Mouse (Mus musculus) lung, postnatal 0 days (tissue): ENCODE data around the gene Itpr1. TPM values are rescaled to one million over a fixed set of nuclear protein-coding genes. Genes with fewer than 3 reads are reported as not detected.

Experiments
- ATAC-seq: fragments of 200-750 bp; cut with Nextera tagmentation; 2 replicates; pipeline ENCODE4 v1.8.0; 2017; ENCODE audit warnings: moderate library complexity
- DNase-seq: peaks from one replicate; pipeline ENCODE4 v3.0.0-alpha.2; 2016; ENCODE audit warnings: low spot score
- H3K27ac ChIP-seq: fragments of 300-500 bp; sonication (generic); 2 replicates; pipeline ENCODE4 v1.5.1; 2014; ENCODE audit warnings: antibody characterized with exemption, mild to moderate bottlenecking, low read length, mixed read lengths
- H3K27me3 ChIP-seq: fragments of 300-500 bp; sonication (generic); replicated peaks from 2 replicates; pipeline ENCODE4 v1.6.1; 2014; ENCODE audit warnings: low read length, mixed read lengths; ENCODE audit not compliant: insufficient read depth
- H3K36me3 ChIP-seq: fragments of 300-500 bp; sonication (generic); 2 replicates; pipeline ENCODE4 v1.6.1; 2014; ENCODE audit warnings: low read length, mixed read lengths; ENCODE audit not compliant: insufficient read depth
- H3K4me1 ChIP-seq: fragments of 300-500 bp; sonication (generic); 2 replicates; pipeline ENCODE4 v1.6.1; 2014; ENCODE audit warnings: antibody characterized with exemption, low read depth, low read length, mixed read lengths; ENCODE audit not compliant: insufficient read depth
- H3K4me2 ChIP-seq: fragments of 300-500 bp; sonication (generic); replicated peaks from 2 replicates; pipeline ENCODE4 v1.6.1; 2014; ENCODE audit warnings: low read depth, mild to moderate bottlenecking, low read length, moderate library complexity, mixed read lengths
- H3K4me3 ChIP-seq: fragments of 300-500 bp; sonication (generic); 2 replicates; pipeline ENCODE4 v1.5.1; 2014; ENCODE audit warnings: low read depth, low read length
- H3K9ac ChIP-seq: fragments of 300-500 bp; sonication (generic); replicated peaks from 2 replicates; pipeline ENCODE4 v1.6.1; 2014; ENCODE audit warnings: low read depth, mild to moderate bottlenecking
- H3K9me3 ChIP-seq: fragments of 300-500 bp; sonication (generic); 2 replicates; pipeline ENCODE4 v1.6.1; 2016; ENCODE audit warnings: low read length, mixed read lengths
- CTCF ChIP-seq: IDR thresholded peaks from 2 replicates; pipeline ENCODE4 v1.5.1; 2016; ENCODE audit warnings: antibody characterized with exemption, mild to moderate bottlenecking
- EP300 ChIP-seq: IDR thresholded peaks from 2 replicates; pipeline ENCODE4 v1.6.1; 2016; ENCODE audit warnings: antibody characterized with exemption, mild to moderate bottlenecking, control low read depth
- WGBS: fragments of 180-500 bp; shearing (Covaris S2); extraction: QIAGEN DNeasy Blood & Tissue Kit; methylation state at CpG from one replicate; pipeline ENCODE4 v1.1.7; 2014; 5-methylcytosine and 5-hydroxymethylcytosine counted together
- polyA plus RNA-seq: library from polyadenylated mRNA; unstranded; fragments of >200 nt; fragmentation: Nextera tagmentation; extraction: Ambion mirVana; gene quantifications from 2 replicates; pipeline ENCODE4 v1.2.1, GENCODE M21; 2015

The Itpr1 gene
- polyA plus RNA-seq, 1 experiment from 2014 or later = 9.2 TPM

DNA sequence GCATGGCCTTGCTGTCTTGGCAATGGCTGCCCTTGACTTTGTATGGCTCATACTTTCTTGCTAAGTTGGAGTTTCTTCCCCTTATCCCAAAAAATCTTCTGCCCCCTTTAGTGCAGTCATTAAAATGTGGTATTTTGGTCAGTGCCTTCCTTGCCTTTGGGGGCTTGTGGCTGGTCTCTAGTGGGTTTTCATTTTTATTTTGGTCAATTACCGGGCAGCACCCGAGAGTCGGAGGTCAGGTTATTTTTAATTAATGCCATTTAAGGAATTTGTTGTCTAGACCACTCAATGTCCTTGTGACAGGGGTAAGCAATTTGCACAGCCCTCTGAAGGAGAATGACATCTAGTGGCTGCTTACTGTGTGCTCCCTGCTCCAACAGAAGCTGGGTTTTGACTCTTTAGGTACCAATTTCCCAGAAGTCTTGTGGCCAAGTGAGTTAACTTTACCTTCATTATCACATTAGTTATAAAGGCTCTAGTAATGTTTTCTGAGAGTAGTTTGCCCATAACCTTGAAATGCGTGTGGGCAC lies 130.9 kb downstream of the Itpr1 start:
- no peak overlapping the region for H3K4me3 ChIP-seq
- H3K4me2 ChIP-seq = no peak overlapping the region
- no peaks in the 10 kb centered on the region for H3K4me1 ChIP-seq
- no peak overlapping the region for H3K27ac ChIP-seq
- DNase-seq (peak; percentile 51), ATAC-seq (no peak)
- TF ChIP-seq CTCF = peak; percentile 68
- no peak for TF ChIP-seq EP300
- WGBS = 67% methylated on average over 4 of the region's 4 CpGs
- H3K9me3 ChIP-seq = no peaks in the 10 kb centered on the region
- no peaks in the 10 kb centered on the region for H3K36me3 ChIP-seq
- H3K27me3 ChIP-seq = no peaks in the 10 kb centered on the region
- no peak overlapping the region for H3K9ac ChIP-seq

DNA sequence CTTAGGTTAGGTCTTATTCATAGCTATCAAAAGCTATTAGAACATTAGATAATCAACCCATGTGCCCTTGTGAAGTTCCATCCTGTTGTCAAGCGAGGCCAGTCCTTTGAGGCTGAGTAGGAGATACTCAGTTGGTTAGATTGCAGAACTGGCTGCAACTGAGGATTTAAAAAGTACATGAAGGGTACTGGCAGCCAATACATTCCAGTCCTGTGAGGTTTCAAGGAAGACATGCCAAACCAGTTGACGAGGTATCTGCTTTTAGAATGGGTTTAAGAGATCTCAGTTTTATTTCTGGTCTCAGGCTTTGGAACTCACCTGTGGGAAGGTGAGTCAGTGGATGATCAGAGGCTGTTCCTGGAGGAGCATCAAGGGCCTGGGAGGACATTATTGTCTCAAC lies 137.9 kb downstream of the Itpr1 start:
- no peak for ATAC-seq
- no peak overlapping the region for H3K9ac ChIP-seq
- no peak for DNase-seq
- H3K4me2 ChIP-seq = no peak overlapping the region
- no peaks in the 10 kb centered on the region for H3K27me3 ChIP-seq
- TF ChIP-seq EP300 = no peak
- 83% methylated on average over 2 of the region's 2 CpGs for WGBS
- no peaks in the 10 kb centered on the region for H3K4me1 ChIP-seq
- no peak overlapping the region for H3K27ac ChIP-seq
- H3K9me3 ChIP-seq = no peaks in the 10 kb centered on the region
- peaks cover 6% of the 10 kb centered on the region; the same call in 1 of the 2 replicates for H3K36me3 ChIP-seq
- H3K4me3 ChIP-seq = no peak overlapping the region

GRCm38 (mm10) chr6:108351998-108352397 lies 139.1 kb downstream of the Itpr1 start:
- H3K9me3 ChIP-seq = no peaks in the 10 kb centered on the region
- H3K4me3 ChIP-seq = no peak overlapping the region
- H3K27ac ChIP-seq = no peak overlapping the region
- H3K9ac ChIP-seq = no peak overlapping the region
- TF ChIP-seq EP300 (no peak), CTCF (no peak)
- DNase-seq (no peak), ATAC-seq (no peak)
- H3K4me1 ChIP-seq = no peaks in the 10 kb centered on the region
- no peaks in the 10 kb centered on the region for H3K27me3 ChIP-seq
- H3K4me2 ChIP-seq = no peak overlapping the region
- 75% methylated on average over 8 of the region's 8 CpGs for WGBS
- peaks cover 8% of the 10 kb centered on the region; the same call in 1 of the 2 replicates for H3K36me3 ChIP-seq

- Histone ChIP-seq H3K27ac (no peak overlapping the region), H3K4me3 (no peak overlapping the region), H3K4me1 (no peaks in the 10 kb centered on the region), H3K9ac (no peak overlapping the region), H3K36me3 (no peaks in the 10 kb centered on the region; the same call in 1 of the 2 replicates), H3K27me3 (no peaks in the 10 kb centered on the region), H3K9me3 (no peaks in the 10 kb centered on the region), H3K4me2 (no peak overlapping the region)
- peak; percentile 15 for DNase-seq
- WGBS = 85% methylated on average over 4 of the region's 4 CpGs
- ATAC-seq = no peak
- peak; percentile 66 for TF ChIP-seq CTCF
- no peak for TF ChIP-seq EP300
These were observed 154.5 kb downstream of the Itpr1 start for GRCm38 (mm10) chr6:108367412-108367811.

- ATAC-seq = no peak
- Histone ChIP-seq H3K4me1 (no peaks in the 10 kb centered on the region), H3K36me3 (no peaks in the 10 kb centered on the region; the same call in 1 of the 2 replicates), H3K9me3 (no peaks in the 10 kb centered on the region), H3K27ac (no peak overlapping the region), H3K4me3 (no peak overlapping the region), H3K27me3 (no peaks in the 10 kb centered on the region), H3K9ac (no peak overlapping the region), H3K4me2 (no peak overlapping the region)
- DNase-seq = no peak
- no peak for TF ChIP-seq CTCF
- TF ChIP-seq EP300 = no peak
- whole genome bisulfite sequencing = 96% methylated on average over 11 of the region's 11 CpGs
These were observed 156.1 kb downstream of the Itpr1 start for GRCm38 (mm10) chr6:108369031-108369430.

DNA sequence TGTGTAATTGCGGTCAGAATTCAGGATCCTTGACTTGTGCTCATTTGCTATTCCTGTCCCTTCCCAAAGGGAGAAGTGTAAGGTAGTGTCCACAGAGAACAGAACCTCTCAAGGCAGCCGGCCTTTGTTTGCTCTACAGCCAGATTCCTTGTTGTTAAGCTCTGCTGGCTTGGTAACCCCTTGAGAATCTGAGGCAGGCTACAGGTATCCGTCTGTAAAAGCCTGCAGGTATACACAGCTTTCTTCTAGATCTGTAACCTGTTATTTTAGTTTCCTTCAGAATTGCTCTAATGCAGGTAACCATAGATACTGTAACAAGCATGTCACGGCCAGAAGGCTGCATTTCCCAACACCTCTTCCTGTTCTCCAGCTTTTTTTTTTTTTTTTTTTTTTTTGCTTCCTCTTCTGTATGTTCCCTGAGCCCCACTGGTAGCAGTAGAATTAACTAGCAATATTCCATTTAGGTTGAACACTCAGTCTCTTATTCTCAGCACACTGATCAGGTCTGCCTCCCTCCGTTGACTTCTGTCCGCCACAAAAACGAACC lies 158.5 kb downstream of the Itpr1 start:
- Histone ChIP-seq H3K27me3 (no peaks in the 10 kb centered on the region), H3K9me3 (no peaks in the 10 kb centered on the region), H3K27ac (0 out of 2 replicates have a peak overlapping the region, but pooled peaks have one; percentile 22), H3K4me3 (no peak overlapping the region), H3K36me3 (no peaks in the 10 kb centered on the region), H3K9ac (no peak overlapping the region), H3K4me2 (no peak overlapping the region), H3K4me1 (no peaks in the 10 kb centered on the region)
- ATAC-seq (peak; percentile 82), DNase-seq (peak; percentile 65)
- no peak for TF ChIP-seq CTCF
- TF ChIP-seq EP300 = no peak
- whole genome bisulfite sequencing = 66% methylated on average over 7 of the region's 7 CpGs
